Mouse (Mus musculus) liver, postnatal 0 days (tissue): ENCODE measurements around the gene 1700025F22Rik.

Experiments used
- CTCF ChIP-seq: sonication (generic); IDR thresholded peaks from 2 replicates; pipeline ENCODE4 v1.5.1; 2016; ENCODE audit warnings: antibody characterized with exemption, low read depth
- EP300 ChIP-seq: IDR thresholded peaks from 2 replicates; pipeline ENCODE4 v1.6.1; 2016; ENCODE audit warnings: antibody characterized with exemption, low read depth, mild to moderate bottlenecking

GRCm38 (mm10) chr19:11101880-11102279 is 63.2 kb downstream of the 1700025F22Rik start:
- TF ChIP-seq CTCF (no peak), EP300 (no peak)
